Mouse (Mus musculus) E14TG2a.4 (cell line): ENCODE data around the gene Tenm2.

ENCODE experiments used
- H3K27me3 ChIP-seq: 2 replicates; pipeline ENCODE4 v1.6.1; 2014; ENCODE audit warnings: low read length, control low read depth; ENCODE audit not compliant: insufficient read depth
- H3K36me3 ChIP-seq: 2 replicates; pipeline ENCODE4 v1.6.1; 2014; ENCODE audit warnings: low read length, control low read depth; ENCODE audit not compliant: insufficient read depth
- H3K4me1 ChIP-seq: replicated peaks from 2 replicates; pipeline ENCODE4 v1.6.1; 2014; ENCODE audit warnings: low read depth, low read length, control low read depth
- H3K4me3 ChIP-seq: replicated peaks from 2 replicates; pipeline ENCODE4 v1.5.1; 2014; ENCODE audit warnings: mild to moderate bottlenecking, low read length
- H3K9me3 ChIP-seq: 2 replicates; pipeline ENCODE4 v1.6.1; 2014; ENCODE audit warnings: low read length, control low read depth
- CTCF ChIP-seq: conservative IDR thresholded peaks from 2 replicates; pipeline ENCODE4 v1.5.1; 2014; ENCODE audit warnings: low read length
- NANOG ChIP-seq: IDR thresholded peaks from 2 replicates; pipeline ENCODE4 v1.6.1; 2014; ENCODE audit warnings: borderline replicate concordance, low read length, mixed read lengths
- POU5F1 ChIP-seq: IDR thresholded peaks from 2 replicates; pipeline ENCODE4 v1.6.1; 2014; ENCODE audit warnings: low read length, borderline replicate concordance

Gene Tenm2

DNA sequence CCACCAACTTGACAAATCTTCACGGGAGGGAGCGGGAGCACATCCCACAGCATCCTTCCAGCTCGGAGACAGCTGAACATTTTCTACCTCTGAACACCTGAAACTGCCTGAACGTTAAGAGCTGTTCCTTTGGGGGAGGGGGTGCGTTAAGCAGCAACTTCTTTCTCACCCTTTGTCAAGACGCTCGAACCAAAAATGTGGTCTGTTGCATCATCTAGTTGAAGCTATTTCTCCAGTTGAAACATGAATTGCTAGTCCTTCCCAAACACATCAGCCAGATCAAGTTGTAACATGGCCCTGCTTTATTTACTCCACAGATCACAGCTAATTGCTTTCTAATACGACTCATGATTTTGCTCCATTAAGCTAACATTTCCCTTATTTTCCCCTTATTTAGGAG lies 799.5 kb downstream of the Tenm2 start:
- Histone ChIP-seq H3K4me3 (no peak overlapping the region), H3K4me1 (no peaks in the 10 kb centered on the region), H3K9me3 (peaks cover 39% of the 10 kb centered on the region), H3K27me3 (no peaks in the 10 kb centered on the region), H3K36me3 (no peaks in the 10 kb centered on the region)
- TF ChIP-seq NANOG, result no peak
- no peak for TF ChIP-seq CTCF
- TF ChIP-seq POU5F1, result no peak

DNA sequence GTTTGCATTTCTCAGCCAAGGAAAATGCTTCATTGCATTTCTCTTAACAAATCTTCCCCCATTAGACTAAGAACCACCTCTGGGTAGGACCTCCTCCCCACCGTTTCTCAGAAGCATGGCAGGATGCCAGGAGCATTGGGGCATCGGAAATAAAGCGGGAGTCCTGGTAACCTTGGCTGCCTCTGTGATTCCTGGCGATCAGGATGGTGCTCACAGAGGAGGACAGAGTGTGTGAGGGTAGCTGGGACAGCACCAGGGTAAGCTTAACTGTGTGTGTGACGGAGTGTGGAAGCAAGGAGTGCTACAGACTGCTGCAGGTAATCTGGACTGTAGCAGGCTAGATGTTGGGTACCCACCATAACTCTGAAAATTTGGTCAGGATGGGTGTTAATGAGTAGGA lies 806.8 kb downstream of the Tenm2 start:
- Histone ChIP-seq H3K9me3 (peaks cover 19% of the 10 kb centered on the region), H3K36me3 (no peaks in the 10 kb centered on the region), H3K4me1 (no peaks in the 10 kb centered on the region), H3K27me3 (no peaks in the 10 kb centered on the region), H3K4me3 (no peak overlapping the region)
- no peak for TF ChIP-seq CTCF
- TF ChIP-seq NANOG, result no peak
- TF ChIP-seq POU5F1, result no peak

DNA sequence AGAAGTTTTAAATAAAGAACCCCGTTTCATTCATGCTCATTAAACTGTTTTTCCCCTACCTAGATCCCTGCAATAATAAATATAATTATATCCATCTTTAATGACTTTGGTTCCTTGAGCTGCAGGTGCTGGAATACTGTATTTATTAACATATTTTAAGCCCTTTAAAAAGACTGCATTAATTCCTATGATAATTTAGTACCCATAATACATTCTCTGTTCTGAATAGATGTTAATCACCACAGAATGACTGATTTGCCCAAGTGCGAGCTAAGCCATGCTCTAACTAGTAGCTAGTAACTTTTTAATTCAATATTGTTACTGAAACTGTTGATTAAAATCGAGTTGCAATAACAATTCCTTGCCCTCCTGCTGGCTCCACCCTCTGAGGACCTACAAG lies 810.8 kb downstream of the Tenm2 start:
- Histone ChIP-seq H3K9me3 (no peaks in the 10 kb centered on the region), H3K4me3 (no peak overlapping the region), H3K4me1 (no peaks in the 10 kb centered on the region), H3K27me3 (no peaks in the 10 kb centered on the region), H3K36me3 (no peaks in the 10 kb centered on the region)
- no peak for TF ChIP-seq CTCF
- TF ChIP-seq NANOG, result no peak
- no peak for TF ChIP-seq POU5F1

DNA sequence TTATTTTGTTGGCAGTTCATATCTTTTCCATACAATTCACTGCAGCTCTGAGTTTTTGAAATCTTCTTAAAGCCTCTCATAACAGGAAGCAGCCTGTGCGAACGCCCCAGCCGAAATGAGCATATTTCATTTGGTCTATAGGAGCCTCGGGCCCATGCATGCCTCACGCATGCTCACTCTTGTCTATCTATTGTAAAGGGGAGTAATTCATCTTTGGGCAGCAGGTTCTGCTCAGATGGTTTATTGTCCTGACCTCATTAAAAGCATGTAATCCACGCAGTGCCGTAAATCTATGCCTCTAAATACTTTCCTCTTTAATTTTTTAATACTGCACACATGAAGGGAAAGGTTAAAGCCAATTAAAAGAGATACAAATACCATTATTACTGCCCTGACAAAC lies 815.7 kb downstream of the Tenm2 start:
- Histone ChIP-seq H3K4me3 (no peak overlapping the region), H3K4me1 (no peaks in the 10 kb centered on the region), H3K27me3 (no peaks in the 10 kb centered on the region), H3K9me3 (no peaks in the 10 kb centered on the region), H3K36me3 (no peaks in the 10 kb centered on the region)
- TF ChIP-seq POU5F1 (no peak), NANOG (no peak), CTCF (no peak)

DNA sequence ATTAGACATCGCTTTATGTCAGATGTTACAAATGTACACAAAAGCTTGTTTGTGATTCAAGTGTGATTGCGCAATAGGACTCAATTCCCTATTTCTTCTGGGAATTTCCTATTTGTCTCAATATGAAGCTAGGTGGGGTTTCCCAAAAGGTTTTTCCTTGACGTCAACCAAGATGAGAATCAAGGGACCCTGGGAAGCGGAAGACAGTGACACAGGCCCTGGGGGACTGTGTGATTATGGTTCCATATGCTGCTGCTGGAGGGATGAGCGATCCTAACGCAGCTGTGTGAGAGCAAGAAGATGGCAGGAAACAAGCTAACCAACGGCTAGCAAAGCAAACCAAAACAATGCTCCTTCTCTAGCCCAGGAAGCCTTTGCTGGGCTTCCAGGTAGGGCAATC lies 820.5 kb downstream of the Tenm2 start:
- TF ChIP-seq CTCF (no peak), NANOG (no peak)
- no peaks in the 10 kb centered on the region for H3K36me3 ChIP-seq
- no peaks in the 10 kb centered on the region for H3K27me3 ChIP-seq
- H3K4me1 ChIP-seq, result no peaks in the 10 kb centered on the region
- no peaks in the 10 kb centered on the region for H3K9me3 ChIP-seq
- no peak overlapping the region for H3K4me3 ChIP-seq

DNA sequence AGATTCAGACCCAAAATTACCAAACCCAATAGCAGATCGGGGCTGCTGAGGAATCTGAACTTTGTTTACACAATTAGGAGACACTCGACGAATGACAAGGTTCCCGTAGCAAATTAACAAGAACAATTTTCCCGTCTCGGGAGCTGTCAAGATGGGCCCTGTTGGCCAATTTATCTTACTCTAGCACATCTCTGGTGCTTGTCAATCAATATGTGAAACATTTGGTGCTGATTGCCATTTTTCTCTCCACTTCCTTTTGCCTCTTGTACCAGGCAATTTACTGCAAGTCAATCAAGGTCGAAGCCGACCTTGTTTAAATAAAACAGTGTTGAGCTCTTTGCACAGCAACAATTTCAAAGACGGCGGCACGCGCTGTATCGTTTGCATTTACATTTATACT lies 824.9 kb downstream of the Tenm2 start:
- H3K27me3 ChIP-seq, result no peaks in the 10 kb centered on the region
- H3K36me3 ChIP-seq, result no peaks in the 10 kb centered on the region
- H3K4me3 ChIP-seq, result no peak overlapping the region
- no peaks in the 10 kb centered on the region for H3K4me1 ChIP-seq
- no peaks in the 10 kb centered on the region for H3K9me3 ChIP-seq
- TF ChIP-seq CTCF, result no peak
- no peak for TF ChIP-seq NANOG
- TF ChIP-seq POU5F1, result no peak

DNA sequence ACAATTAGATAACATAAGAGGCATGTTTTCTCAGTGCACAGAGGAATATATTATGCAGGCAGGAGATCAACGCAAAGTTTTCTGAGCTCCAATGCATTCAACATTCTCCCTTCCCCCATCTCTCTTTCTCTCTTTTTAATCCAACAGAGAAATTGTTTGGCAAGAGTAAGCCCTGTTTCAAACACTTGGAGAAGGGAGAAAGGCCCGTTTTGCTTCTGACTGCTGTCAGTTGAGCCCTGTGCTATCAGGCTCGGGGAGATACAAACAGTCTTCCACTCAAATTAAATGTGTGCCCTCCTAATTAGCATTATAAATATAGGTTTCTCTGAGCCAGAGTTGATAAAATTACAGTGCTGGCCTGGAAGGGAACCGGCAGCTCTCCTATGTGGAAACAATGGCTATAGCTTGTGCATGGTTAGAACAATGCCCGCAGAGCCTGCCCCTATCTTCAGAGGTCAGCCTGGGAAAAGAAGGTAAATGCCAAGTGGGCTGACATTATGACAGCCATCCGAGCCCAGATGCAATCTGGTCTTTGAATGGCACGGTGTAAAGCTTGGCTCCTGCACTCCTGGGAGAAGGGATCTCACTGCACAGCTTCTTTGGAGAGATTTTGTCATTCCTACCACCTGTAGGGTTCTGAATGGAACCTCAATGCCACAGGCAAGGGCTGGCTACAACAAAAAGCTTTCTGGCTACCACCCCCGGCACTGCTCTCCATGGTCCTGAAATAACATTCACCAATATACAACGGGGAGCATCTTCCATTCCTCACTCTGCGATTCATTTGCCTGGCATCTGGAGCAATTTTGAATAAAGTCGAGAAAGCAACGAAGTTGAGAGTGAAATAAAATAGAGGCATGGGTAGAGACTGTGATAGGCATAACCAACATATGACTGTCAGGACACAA lies 839.7 kb downstream of the Tenm2 start:
- no peaks in the 10 kb centered on the region for H3K4me1 ChIP-seq
- H3K27me3 ChIP-seq, result no peaks in the 10 kb centered on the region
- no peaks in the 10 kb centered on the region for H3K36me3 ChIP-seq
- no peak overlapping the region for H3K4me3 ChIP-seq
- H3K9me3 ChIP-seq, result peaks cover 7% of the 10 kb centered on the region
- TF ChIP-seq CTCF, result no peak
- no peak for TF ChIP-seq POU5F1
- no peak for TF ChIP-seq NANOG

DNA sequence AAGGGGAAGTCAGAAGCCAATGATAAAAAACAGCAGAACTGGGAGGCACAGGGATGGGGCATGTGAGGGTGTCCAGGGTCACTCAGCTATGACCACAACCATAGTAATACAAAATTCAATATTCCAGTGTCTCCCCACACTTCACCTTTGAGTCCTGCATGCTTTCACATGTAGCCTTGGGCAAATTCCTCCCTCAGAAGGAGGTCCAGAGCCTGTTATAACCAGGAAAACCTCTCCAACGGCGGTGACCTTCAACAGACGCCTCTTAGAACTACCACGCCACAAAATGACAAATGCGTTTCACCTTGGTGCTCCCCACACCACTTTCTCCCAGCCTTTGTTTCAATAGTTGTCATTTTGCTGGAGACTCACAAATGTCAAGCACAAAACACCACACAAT lies 851.1 kb downstream of the Tenm2 start:
- H3K36me3 ChIP-seq, result no peaks in the 10 kb centered on the region
- H3K4me3 ChIP-seq, result no peak overlapping the region

DNA sequence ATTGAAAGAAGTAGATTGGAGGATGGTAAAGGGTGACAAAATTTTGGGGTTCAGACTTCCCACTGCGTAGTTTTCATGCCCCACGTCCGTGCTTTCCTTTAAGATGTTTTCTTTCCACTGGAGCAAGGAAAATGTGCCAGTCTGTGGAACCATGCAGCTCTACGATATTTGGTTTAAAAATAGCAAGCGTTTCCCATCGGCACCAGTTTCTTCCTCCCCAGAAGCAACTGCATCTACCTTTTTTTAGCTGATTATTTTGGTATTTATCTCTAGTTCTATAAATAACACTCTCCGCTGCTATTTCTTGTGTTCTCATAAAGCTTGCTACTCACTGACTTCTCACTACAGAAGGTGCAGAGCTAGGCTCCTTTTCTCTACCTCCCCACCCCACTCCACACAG lies 864.0 kb downstream of the Tenm2 start:
- Histone ChIP-seq H3K9me3 (peaks cover 4% of the 10 kb centered on the region; the same call in 1 of the 2 replicates), H3K4me1 (no peaks in the 10 kb centered on the region), H3K4me3 (no peak overlapping the region), H3K27me3 (no peaks in the 10 kb centered on the region), H3K36me3 (no peaks in the 10 kb centered on the region)
- no peak for TF ChIP-seq POU5F1
- no peak for TF ChIP-seq NANOG
- TF ChIP-seq CTCF, result no peak

More for the DNA sequence above, 851.1 kb downstream of the Tenm2 start:
- no peak for TF ChIP-seq POU5F1
- Histone ChIP-seq H3K4me1 (no peaks in the 10 kb centered on the region), H3K27me3 (no peaks in the 10 kb centered on the region), H3K9me3 (no peaks in the 10 kb centered on the region)
